In genomic region chr5:125099785-125100350, GRCm38 (mm10) we compare ENCODE assay signal across 14 mouse cellular contexts.
DNase-seq lines count a peak whose midpoint lies in the region; ATAC-seq lines count a peak whose summit lies in the region.
"Had no signal": no experiment of that assay in that cellular context is flagged by ENCODE, and none has a peak within 500 bp of the region (broad histone marks: within the 10 kb centered on the region; RNA-seq: fewer than 3 reads in every experiment).

No protein-coding gene starts in this region.

- ATAC-seq in frontal cortex, adult (ENCODE audit: low TSS enrichment) = peak; percentile 28; the same call in 1 of the 2 replicates
- ATAC-seq: forebrain, embryonic 13.5 days; forebrain, postnatal 0 days had no signal

- no peak for DNase-seq in frontal cortex, postnatal 10 days (ENCODE audit: low spot score in 2 of 2)
- peak; percentile 48 to 62 for DNase-seq in left cerebral cortex, adult 18-20 months (ENCODE audit: low spot score in 2 of 2)
- no peak for DNase-seq in left cerebral cortex, adult 11 months (ENCODE audit: low spot score)
- peak; percentile 47 to 56 for DNase-seq in right cerebral cortex, adult 2 months (ENCODE audit: low spot score in 2 of 2)
- no peak for DNase-seq in right cerebral cortex, postnatal 14 days
- no peak for DNase-seq in cerebellum, postnatal 36 days
- DNase-seq: adrenal gland, postnatal 10 days; cerebellum, adult 11-12 months; cerebellum, adult 9-11 months; forebrain, postnatal 0 days; gastrocnemius, postnatal 36 days; heart, postnatal 36 days had no signal

Comparison
In these comparisons a context has a peak if more than half of its experiments do, and no peak if none do; other contexts are left out.
1. DNase-seq: peak in left cerebral cortex, adult 18-20 months (2 of 2) and right cerebral cortex, adult 2 months (2 of 2); none in frontal cortex, postnatal 10 days (0 of 2), left cerebral cortex, adult 11 months (single experiment), right cerebral cortex, postnatal 14 days (single experiment) and cerebellum, postnatal 36 days (0 of 2).